Mouse (Mus musculus) brain, adult 2 months (tissue): Measurements from ENCODE around the gene Alox12.

Experiments used
- DNase-seq: peaks from one replicate; pipeline ENCODE4 v3.0.0; 2011; ENCODE audit warnings: low read depth, low spot score

The Alox12 gene

GRCm38 (mm10) chr11:70193354-70194285, 61.5 kb downstream of the Alox12 start:
- DNase-seq = no peak

- no peak for DNase-seq
These were observed 63.0 kb downstream of the Alox12 start for GRCm38 (mm10) chr11:70192157-70192556.
